Mouse (Mus musculus) liver, postnatal 0 days (tissue): ENCODE measurements around the gene Pdia4.
"Not testable (repeated sequence)": the region's sequence is repeated elsewhere in the genome, so short reads cannot be mapped to it uniquely, and the experiment has no call there.

Source experiments
- CTCF ChIP-seq: sonication (generic); IDR thresholded peaks from 2 replicates; pipeline ENCODE4 v1.5.1; 2016; ENCODE audit warnings: antibody characterized with exemption, low read depth
- EP300 ChIP-seq: IDR thresholded peaks from 2 replicates; pipeline ENCODE4 v1.6.1; 2016; ENCODE audit warnings: antibody characterized with exemption, low read depth, mild to moderate bottlenecking

DNA sequence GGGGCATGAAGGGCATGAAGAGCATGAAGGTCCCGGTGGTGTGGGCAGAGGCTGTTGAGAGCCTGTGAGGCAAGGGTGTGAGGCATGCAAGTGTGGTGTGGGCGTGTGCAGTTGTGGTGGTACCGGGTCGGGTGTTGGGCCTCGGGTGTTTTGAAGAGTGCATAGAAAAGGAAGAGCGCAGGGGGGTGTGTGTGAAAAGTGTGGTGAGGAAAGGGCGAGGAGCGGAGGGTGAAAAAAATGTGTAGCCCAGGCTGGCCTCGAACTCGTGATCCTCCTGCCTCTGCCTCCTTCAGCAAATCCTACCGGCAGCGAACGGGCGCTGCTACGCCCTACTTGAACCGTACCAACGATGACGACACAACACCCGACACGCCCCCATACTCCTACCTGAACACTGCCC is 45.9 kb downstream of the Pdia4 start:
- TF ChIP-seq CTCF, EP300: not testable (repeated sequence)
